Mouse (Mus musculus): ENCODE measurements around the gene Klhl5.

The Klhl5 gene

GRCm38 (mm10) chr5:65191601-65192000, 84.3 kb downstream of the Klhl5 start:
- DNase-seq (ENCODE audit: low read depth, low spot score) = no peak

DNA sequence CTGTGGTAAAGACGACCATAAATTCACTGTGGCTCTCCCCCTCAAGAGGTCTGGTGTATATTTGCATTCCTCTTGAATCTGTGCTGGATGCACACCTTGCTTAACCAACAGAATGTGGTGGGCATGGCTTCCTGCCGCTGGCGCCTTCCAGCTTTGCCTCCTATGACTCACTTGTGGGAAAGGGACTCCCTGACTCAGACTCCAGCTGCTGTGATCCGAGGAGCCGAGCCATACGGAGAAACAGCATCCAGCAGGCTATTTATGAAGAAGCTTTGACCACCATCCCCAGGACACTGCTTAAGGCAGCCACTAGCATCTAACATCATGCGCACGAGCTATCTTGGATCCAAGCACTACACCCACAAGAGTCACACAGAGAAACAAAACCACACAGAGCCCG, 87.1 kb downstream of the Klhl5 start:
- no peak for DNase-seq (ENCODE audit: low read depth, low spot score)

DNA sequence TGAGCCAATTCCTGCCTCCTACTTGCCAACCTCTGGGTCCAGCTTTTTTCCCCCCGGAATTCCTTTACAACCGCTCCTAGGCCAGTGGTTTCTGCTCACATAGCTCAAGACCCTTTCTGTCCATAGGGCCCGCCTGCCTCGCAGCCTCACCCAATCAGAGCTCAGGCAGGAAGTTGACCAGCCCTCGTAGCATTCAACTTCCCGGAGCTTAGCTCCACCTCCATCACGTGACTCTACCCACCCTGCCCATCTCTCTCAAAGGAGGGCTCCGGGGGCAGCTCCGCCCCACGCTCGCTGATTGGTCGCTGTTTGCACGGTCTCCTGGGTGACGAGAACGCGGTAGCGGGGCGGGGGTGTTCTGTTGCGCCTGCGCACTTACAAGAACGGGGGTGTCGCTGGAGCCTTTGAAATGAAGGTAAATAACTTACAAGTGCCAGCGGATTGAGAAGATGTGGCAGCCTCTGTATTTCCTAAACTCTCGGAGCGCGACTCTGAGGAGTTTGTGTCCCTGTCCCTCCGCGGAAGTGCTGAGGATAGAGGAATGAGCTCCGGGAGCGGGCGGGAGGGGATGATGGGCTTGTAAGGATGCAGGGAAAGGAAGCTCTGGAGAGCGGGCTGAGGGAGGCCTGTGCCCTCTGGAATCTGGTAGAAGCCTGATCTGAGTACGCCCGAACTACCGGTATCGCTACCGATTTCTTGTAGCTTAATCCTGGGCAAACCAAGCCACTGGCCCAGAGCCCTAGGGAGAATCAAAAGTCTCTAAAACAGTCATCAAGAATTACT, 92.2 kb downstream of the Klhl5 start, which contains the start of gene Wdr19:
Wdr19 (plus strand) TSS at position 351 of the 783 bp plus-strand sequence.
- DNase-seq (ENCODE audit: low read depth, low spot score) = peak; percentile 94

- DNase-seq (ENCODE audit: low read depth, low spot score) = no peak
Measured at GRCm38 (mm10) chr5:65204726-65205125, 97.4 kb downstream of the Klhl5 start.

DNA sequence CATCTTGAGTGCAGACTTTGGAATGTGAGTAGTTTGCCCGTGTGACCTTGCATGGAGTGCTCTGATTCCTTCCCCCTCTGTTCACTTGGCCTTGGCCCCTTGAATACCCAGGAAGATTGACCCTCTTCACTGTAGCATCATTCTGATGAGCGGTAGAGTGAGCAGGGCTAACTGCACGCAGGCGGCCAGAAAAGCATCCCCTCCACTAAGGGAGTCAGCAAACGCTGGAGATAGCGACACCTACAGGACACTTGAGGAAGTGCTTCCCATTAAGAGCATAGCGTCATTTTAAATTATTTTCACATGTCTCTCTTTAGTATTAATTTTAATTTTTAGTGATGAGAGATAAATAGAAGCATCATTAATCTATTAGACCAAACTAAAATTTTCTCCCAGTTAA, 106.0 kb downstream of the Klhl5 start:
- DNase-seq (ENCODE audit: low read depth, low spot score) = peak; percentile 38
